Mouse (Mus musculus) liver, embryonic 14.5 days (tissue): ENCODE results near the gene Fndc10. TPM values are rescaled to one million over a fixed set of nuclear protein-coding genes. Genes with fewer than 3 reads are reported as not detected.
"Not testable (repeated sequence)": the region's sequence is repeated elsewhere in the genome, so short reads cannot be mapped to it uniquely, and the experiment has no call there.

Experiments used
- ATAC-seq: fragments of 200-750 bp; cut with Nextera tagmentation; 2 replicates; pipeline ENCODE4 v1.8.0; 2017; ENCODE audit warnings: moderate number of reproducible peaks, mild to moderate bottlenecking, moderate library complexity; ENCODE audit not compliant: insufficient read depth
- DNase-seq, 3 experiments: peaks; one replicate each; pipeline ENCODE4 v3.0.0-alpha.2; 2012 to 2013; ENCODE audit warnings: low read depth in 3 of 3, low spot score in 3 of 3
- H3K27ac ChIP-seq: fragments of 300-500 bp; sonication (generic); 2 replicates; pipeline ENCODE4 v1.5.1; 2014; ENCODE audit warnings: moderate library complexity, mild to moderate bottlenecking, control low read depth, inconsistent platforms
- H3K27me3 ChIP-seq: fragments of 300-500 bp; sonication (generic); 2 replicates; pipeline ENCODE4 v1.6.1; 2014; ENCODE audit warnings: mild to moderate bottlenecking, low read length, moderate library complexity; ENCODE audit not compliant: control insufficient read depth, insufficient read depth
- H3K36me3 ChIP-seq: fragments of 300-500 bp; sonication (generic); replicated peaks from 2 replicates; pipeline ENCODE4 v1.6.1; 2014; ENCODE audit warnings: low read depth; ENCODE audit not compliant: control insufficient read depth, insufficient read depth
- H3K4me1 ChIP-seq, 2 experiments: fragments of 200-500 bp in 1 of 2; fragments of 300-500 bp in 1 of 2; sonication (generic) in 1 of 2; replicated peaks; 2 replicates each; pipeline ENCODE4 v1.6.1; 2012 to 2014; ENCODE audit warnings: antibody characterized with exemption in 1 of 2, inconsistent platforms in 1 of 2, low read length in 1 of 2; ENCODE audit not compliant: control insufficient read depth in 2 of 2, insufficient read depth in 2 of 2
- H3K4me2 ChIP-seq: fragments of 300-500 bp; sonication (generic); 2 replicates; pipeline ENCODE4 v1.6.1; 2014; ENCODE audit warnings: low read depth, mild to moderate bottlenecking, control low read depth, moderate library complexity
- H3K4me3 ChIP-seq, 2 experiments: fragments of 200-500 bp in 1 of 2; fragments of 300-500 bp in 1 of 2; sonication (generic) in 1 of 2; 2 replicates each; pipeline ENCODE4 v1.5.1; 2012 to 2014; ENCODE audit warnings: low read depth in 2 of 2, low read length in 2 of 2, mild to moderate bottlenecking in 2 of 2, control low read depth in 1 of 2, inconsistent platforms in 1 of 2, moderate library complexity in 1 of 2; ENCODE audit not compliant: insufficient read depth in 1 of 2
- H3K9ac ChIP-seq: fragments of 300-500 bp; sonication (generic); replicated peaks from 2 replicates; pipeline ENCODE4 v1.6.1; 2014; ENCODE audit warnings: mild to moderate bottlenecking, control low read depth, moderate library complexity
- H3K9me3 ChIP-seq: fragments of 300-500 bp; sonication (generic); 2 replicates; pipeline ENCODE4 v1.6.1; 2016; ENCODE audit warnings: low read length, mixed read lengths; ENCODE audit not compliant: control insufficient read depth
- CTCF ChIP-seq: IDR thresholded peaks from 2 replicates; pipeline ENCODE4 v1.5.1; 2016; ENCODE audit warnings: antibody characterized with exemption, low read depth, control low read depth
- EP300 ChIP-seq: IDR thresholded peaks from 2 replicates; pipeline ENCODE4 v1.6.1; 2016; ENCODE audit warnings: antibody characterized with exemption, low read depth
- WGBS: fragments of 180-500 bp; shearing (Covaris S2); extraction: QIAGEN DNeasy Blood & Tissue Kit; methylation state at CpG from one replicate; pipeline ENCODE4 v1.1.7; 2014; ENCODE audit not compliant: insufficient replicate concordance; 5-methylcytosine and 5-hydroxymethylcytosine counted together
- polyA plus RNA-seq, 2 experiments: library from polyadenylated mRNA; depleted of rRNA in 1 of 2; stranded (reverse) in 1 of 2; unstranded in 1 of 2; fragments of >200 nt; fragmentation: Nextera tagmentation in 1 of 2; extraction: Ambion mirVana in 1 of 2; gene quantifications; 2 replicates each; pipeline versions ENCODE4 v1.2.1 to v1.2.3; 2012 to 2014

The Fndc10 gene
- polyA plus RNA-seq (2012; rRNA removed) (0.58 and 0.87 TPM in 2 replicates), polyA plus RNA-seq (2014; fragmentation: Nextera tagmentation; extraction: Ambion mirVana) (0.10 and 0.15 TPM in 2 replicates)

- no peak within 1 kb of the TSS for H3K27ac ChIP-seq
Measured at GRCm38 (mm10) chr4:155694111-155694481, at the start of gene Fndc10. Fndc10 (plus strand) TSS chr4:155694342.

GRCm38 (mm10) chr4:155645308-155645707 is 48.8 kb upstream of the Fndc10 start, which contains the start of gene Gm10563:
Gm10563 (minus strand) TSS chr4:155645408.
- not testable (repeated sequence) for H3K4me2 ChIP-seq, H3K9ac ChIP-seq, H3K27ac ChIP-seq, H3K4me3 ChIP-seq, H3K27me3 ChIP-seq, ATAC-seq, H3K4me1 ChIP-seq, H3K9me3 ChIP-seq, DNase-seq
- H3K36me3 ChIP-seq = peaks cover 61% of the 10 kb centered on the region
- 78% methylated on average over 2 of the region's 2 CpGs for WGBS

More at GRCm38 (mm10) chr4:155694111-155694481, at the start of gene Fndc10:
- peak; percentile 16; the same call in 1 of the 2 replicates for ATAC-seq
- H3K9ac ChIP-seq = no peak within 1 kb of the TSS
- no peaks in the 10 kb centered on the region for H3K36me3 ChIP-seq
- H3K27me3 ChIP-seq = peaks cover 30% of the 10 kb centered on the region
- no peak for DNase-seq
- no peak for TF ChIP-seq EP300
- H3K9me3 ChIP-seq = no peaks in the 10 kb centered on the region
- no peaks in the 10 kb centered on the region; a peak in 1 of 4 replicates for H3K4me1 ChIP-seq
- WGBS = 1% methylated on average over 46 of the region's 47 CpGs
- peak within 1 kb of the TSS; percentile 34 to 43 for H3K4me3 ChIP-seq
- H3K4me2 ChIP-seq = peak within 1 kb of the TSS; percentile 61

- no peak overlapping the region for H3K4me3 ChIP-seq
- H3K4me2 ChIP-seq = no peak overlapping the region
- H3K4me1 ChIP-seq = no peaks in the 10 kb centered on the region
- TF ChIP-seq CTCF = no peak
- no peak for TF ChIP-seq EP300
- DNase-seq (no peak), ATAC-seq (no peak)
- WGBS = 81% methylated on average over 5 of the region's 5 CpGs
- H3K36me3 ChIP-seq = peaks cover 60% of the 10 kb centered on the region
- no peaks in the 10 kb centered on the region for H3K27me3 ChIP-seq
- no peaks in the 10 kb centered on the region for H3K9me3 ChIP-seq
- no peak overlapping the region for H3K27ac ChIP-seq
- H3K9ac ChIP-seq = no peak overlapping the region
Measured at GRCm38 (mm10) chr4:155645721-155646120, 48.4 kb upstream of the Fndc10 start.

GRCm38 (mm10) chr4:155649355-155649754 is 44.8 kb upstream of the Fndc10 start:
- DNase-seq = no peak
- WGBS = 74% methylated on average over 11 of the region's 11 CpGs
- Histone ChIP-seq H3K4me3 (no peak overlapping the region), H3K9me3 (no peaks in the 10 kb centered on the region), H3K27me3 (peaks cover 30% of the 10 kb centered on the region), H3K27ac (no peak overlapping the region), H3K9ac (no peak overlapping the region), H3K36me3 (peaks cover 33% of the 10 kb centered on the region), H3K4me1 (no peaks in the 10 kb centered on the region), H3K4me2 (no peak overlapping the region)
- ATAC-seq = no peak
- TF ChIP-seq CTCF = no peak
- no peak for TF ChIP-seq EP300

GRCm38 (mm10) chr4:155651553-155652269 is 42.4 kb upstream of the Fndc10 start:
- Histone ChIP-seq H3K27me3 (peaks cover 39% of the 10 kb centered on the region), H3K4me3 (no peak overlapping the region), H3K9ac (no peak overlapping the region), H3K27ac (no peak overlapping the region), H3K4me2 (no peak overlapping the region), H3K36me3 (peaks cover 33% of the 10 kb centered on the region), H3K9me3 (no peaks in the 10 kb centered on the region), H3K4me1 (no peaks in the 10 kb centered on the region)
- 53% methylated on average over 15 of the region's 15 CpGs for WGBS
- no peak for DNase-seq
- TF ChIP-seq CTCF (no peak), EP300 (no peak)
- no peak for ATAC-seq
